Mouse (Mus musculus): ENCODE results near the gene Atp6ap1. TPM values are rescaled to one million over a fixed set of nuclear protein-coding genes. Genes with fewer than 3 reads are reported as not detected.

Gene Atp6ap1
- polyA plus RNA-seq (2015; fragmentation: Nextera tagmentation; extraction: Ambion mirVana) = 71.0 and 77.7 TPM in 2 replicates

GRCm38 (mm10) chrX:74296538-74297448 lies at the start of gene Atp6ap1:
Atp6ap1 (plus strand) TSS chrX:74297097.

DNA sequence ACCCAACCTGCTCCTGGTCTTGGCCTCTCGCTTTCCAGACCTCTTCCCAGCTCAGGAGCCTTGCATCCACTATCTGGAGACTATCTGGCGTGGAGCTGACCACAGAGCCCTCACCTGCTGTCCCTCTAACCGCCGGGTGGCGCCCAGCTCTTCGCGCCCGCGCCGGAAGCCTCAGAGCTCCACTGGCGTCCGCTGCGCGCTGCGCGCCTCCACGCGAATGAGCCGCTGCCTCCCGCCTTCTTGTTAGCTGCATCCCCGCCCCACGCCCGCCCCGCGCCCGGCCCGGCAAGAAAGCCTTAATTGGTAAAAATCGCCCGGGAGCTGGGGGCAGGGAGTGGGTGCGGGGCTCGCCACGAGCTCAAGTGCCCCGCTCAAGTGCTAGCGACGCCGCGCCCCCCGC lies 47.3 kb upstream of the Atp6ap1 start, which contains the start of gene Flna:
Gene Flna, minus strand, starts transcription at position 206 of the 400 bp plus-strand sequence.

DNA sequence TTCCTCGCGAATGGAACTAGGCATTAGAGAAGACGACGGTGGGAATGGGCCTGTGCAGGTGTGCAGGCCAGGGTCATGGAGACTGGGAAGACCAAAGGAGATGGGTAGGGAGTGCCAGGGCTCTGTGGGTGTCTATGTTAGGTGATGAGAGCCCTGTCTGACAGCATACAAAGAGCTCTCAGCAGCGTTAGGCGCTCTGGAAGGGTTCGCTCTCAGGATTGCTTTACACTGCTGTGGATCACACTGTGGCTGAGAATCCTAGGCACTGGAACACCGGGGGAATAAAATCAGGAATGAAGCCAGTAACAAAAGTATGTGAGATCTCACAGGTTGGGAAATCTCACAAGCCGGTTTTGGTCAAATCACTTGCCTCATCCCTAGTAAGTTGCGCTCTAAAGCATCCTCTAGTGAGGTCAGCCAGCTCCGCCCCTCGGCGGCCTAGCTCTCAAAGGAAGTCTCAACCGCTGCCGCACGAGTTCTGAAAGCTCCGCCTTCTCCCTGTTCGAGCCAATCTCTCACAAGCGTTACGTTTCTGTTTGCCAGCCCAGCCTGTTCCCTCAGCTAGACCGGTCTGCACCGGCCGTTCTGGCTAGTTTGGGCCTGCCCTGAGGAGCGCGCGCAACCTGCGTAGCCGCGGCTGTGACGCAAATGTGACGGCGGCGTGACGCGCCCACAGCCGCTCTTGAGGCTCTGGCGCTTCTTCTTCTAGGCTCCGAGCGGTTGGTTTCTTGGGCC lies 42.6 kb upstream of the Atp6ap1 start, which contains the start of gene Emd:
Gene Emd, plus strand, starts transcription at position 535 of the 735 bp plus-strand sequence.

DNA sequence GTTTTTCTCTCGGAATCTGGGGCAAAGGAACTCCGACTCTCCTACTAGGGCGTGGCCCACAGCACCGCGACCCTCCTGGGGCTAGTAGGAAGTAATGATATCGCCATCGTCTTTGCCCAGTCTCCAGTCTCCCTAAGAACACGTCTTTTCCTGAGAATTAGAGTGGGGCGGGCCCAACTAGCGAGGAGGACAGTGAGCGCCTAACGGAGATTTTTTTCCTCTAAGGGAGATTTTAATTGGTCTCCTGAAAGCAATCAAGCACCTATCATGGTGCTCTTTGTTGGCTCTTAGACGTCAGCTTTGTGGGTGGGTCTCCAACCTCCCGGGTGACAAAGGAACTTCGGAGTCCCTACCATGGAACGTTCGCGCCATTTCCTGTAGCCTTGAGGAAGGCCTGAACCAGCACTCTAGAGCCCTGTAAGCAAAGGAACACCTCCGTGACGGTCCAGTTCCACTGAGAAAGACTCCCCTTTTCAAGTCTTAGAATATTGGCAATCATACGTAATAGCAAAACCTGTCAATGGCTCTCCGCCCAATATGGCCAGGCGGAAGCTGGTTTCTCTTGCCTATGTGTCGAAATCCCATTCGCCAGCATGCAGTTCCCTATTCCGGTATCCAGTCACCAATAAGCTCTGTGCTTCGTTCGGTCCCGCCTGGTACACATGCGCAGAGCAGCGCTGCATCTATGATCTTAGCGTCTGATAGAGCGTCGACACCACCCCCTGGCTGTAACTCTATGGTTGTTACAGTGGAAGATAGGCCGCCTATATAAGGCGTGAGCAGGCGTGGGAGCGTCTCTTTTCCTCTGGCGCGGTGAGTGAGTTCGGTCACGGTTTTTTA lies 26.6 kb upstream of the Atp6ap1 start, which contains the start of gene Rpl10:
Gene Rpl10, plus strand, starts transcription at position 751 of the 840 bp plus-strand sequence.

DNA sequence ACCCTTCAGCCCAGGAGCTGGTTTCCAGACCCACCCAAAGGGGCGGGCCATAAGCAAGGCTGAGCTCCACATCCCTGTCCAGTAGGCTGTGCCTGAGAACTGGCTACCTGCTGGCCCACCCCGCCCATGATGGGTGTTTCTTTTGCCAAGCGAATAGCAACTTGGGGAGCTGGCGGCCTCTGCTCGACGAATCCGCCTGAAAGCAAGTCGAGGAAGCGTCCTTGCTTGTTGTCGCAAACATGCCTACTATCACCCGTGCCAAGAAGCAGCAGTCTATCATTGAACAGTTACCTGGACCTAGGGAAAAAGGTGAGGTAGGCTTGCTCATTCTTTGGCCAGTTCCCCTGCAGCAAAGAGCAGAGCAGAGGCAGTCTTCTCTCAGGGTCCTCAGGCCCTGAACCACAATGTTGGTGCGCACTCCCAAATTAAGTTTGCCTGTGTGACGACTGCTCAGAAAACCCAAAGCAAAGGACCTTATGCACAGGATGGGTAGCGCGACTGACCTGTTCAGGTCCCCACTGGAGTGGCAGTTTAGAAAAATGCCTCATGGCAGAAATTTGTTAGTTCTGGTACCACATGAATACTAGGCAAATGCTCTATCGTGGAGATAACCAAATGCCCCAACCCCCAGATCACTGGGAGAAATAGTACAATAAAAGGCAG lies 15.0 kb upstream of the Atp6ap1 start, which contains the start of the genes Taz and Dnase1l1:
Gene Taz, plus strand, starts transcription at position 181 of the 663 bp plus-strand sequence.
Gene Dnase1l1, minus strand, starts transcription at position 606 of the 663 bp plus-strand sequence.

DNA sequence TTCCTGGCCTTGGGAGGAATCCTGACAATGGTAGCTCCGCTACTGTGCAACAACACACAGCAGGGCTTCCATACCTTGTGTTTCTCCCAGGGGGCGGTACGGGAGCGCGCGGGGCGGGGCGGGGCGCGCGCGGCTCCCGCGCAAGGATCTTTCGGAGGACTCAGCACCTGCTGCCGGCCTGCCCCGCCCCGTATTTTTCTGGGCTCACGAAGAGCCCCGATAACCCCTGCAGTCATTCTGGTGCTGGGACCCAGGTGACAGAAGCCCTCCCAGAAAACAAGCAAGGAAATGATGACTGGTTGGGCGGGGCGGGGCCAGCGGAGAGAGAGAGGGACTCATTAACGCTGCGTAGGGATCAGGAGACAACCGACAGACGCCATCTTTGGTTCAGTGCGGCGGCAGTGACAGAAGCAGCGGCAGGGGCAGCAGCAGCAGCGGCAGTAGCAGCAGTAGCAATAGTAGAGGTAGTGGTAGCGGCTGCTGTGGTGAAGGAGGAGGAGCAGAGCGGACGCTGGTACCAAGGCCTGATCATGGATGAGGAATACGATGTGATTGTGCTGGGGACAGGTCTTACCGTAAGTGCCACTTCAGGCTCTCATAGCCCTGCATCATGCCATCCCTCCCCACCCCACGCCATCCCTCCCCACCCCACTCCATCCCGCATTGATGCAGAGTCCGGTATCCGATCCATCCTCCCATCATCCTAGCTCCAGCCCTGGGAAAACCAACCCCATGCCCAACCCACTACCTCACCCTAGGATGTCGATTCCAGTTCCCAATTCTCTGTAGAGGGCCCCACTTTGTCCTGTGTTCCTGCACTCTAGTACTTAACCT lies 8.2 kb downstream of the Atp6ap1 start, which contains the start of gene Gdi1:
Gene Gdi1, plus strand, starts transcription at position 132 of the 834 bp plus-strand sequence.

DNA sequence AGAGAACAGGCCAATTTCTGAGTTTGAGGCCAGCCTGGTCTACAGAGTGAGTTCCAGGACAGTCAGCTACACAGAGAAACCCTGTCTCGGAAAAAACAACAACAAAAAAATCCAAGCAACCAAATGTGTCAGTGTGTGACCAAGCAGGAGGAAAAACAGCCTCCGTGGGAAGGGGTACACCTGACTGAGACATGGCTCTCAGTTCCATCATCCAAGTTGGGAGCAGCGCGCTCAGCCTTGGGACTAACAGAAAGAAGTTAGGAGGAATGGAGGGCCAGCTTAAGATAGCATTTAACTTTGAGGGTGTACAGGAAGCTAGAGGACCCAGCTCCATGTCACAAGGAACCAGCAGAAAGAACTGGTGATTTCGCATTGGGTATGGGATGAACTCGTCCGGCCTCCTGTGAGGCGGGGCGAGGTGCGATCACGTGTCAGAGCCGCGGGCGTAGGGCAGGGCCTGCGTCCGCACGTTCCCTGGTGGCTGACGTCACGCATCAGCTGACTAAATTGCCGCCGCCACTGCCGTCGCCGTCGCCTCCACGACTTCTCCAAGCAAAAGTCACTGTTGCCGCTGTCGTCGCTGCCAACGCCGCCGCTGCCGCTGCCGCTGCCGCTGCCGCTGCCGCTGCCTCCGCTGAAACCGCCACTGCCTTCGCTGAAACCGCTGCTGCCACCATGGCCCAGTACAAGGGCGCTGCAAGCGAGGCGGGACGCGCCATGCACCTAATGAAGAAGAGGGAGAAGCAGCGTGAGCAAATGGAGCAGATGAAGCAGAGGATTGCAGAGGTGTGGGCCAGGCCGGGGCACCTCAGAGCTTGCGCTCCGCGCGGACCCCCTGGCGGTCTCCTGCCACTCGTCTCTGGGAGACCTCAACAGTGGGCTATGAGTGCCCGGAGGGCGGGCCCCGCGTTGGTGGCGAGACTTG lies 15.9 kb downstream of the Atp6ap1 start, which contains the start of gene Fam50a:
Gene Fam50a, plus strand, starts transcription at position 494 of the 925 bp plus-strand sequence.

GRCm38 (mm10) chrX:74328725-74329161 lies 31.8 kb downstream of the Atp6ap1 start, which contains the start of gene Plxna3:
Plxna3 (plus strand) TSS chrX:74329066.

DNA sequence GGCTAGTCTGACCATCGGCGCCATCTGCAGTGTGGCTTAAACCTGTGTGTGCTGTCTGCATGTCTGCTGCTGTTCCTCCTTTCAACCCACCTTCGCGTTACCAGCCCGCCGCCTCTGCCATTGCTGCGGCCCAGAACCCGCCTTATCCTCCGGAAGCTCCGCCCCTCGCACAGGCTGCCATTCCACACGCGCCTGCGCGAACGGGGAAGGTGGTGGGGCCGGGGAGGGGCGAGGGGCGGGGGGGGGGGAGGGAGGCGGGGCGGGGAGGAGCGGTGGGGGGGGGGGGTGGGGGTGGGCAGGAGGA lies 56.5 kb downstream of the Atp6ap1 start, which contains the start of gene Lage3:
Gene Lage3, minus strand, starts transcription at position 152 of the 304 bp plus-strand sequence.

Small RNA genes within 50 kb of the gene (microRNA-seq; reads per million reads assigned to microRNA genes)
- gene Mir7091 = 1.1 to 1.3 reads per million in 2 experiments
- gene Mir7092 = 0 to 0.42 reads per million in 2 experiments

Other genes starting within 250 kb of the Atp6ap1 start
- gene Opn1mw, start 169.6 kb upstream of the Atp6ap1 start, polyA plus RNA-seq (2015; fragmentation: Nextera tagmentation; extraction: Ambion mirVana) = 0.79 TPM in 1 of 2 replicates, not detected in the other
- gene Mecp2, start 161.7 kb upstream of the Atp6ap1 start, polyA plus RNA-seq (2015; fragmentation: Nextera tagmentation; extraction: Ambion mirVana) = 14.6 and 14.9 TPM in 2 replicates
- not detected in 2 replicates for gene Tex28, start 129.3 kb upstream of the Atp6ap1 start, polyA plus RNA-seq (2015; fragmentation: Nextera tagmentation; extraction: Ambion mirVana)
- gene Tktl1, start 119.8 kb upstream of the Atp6ap1 start, polyA plus RNA-seq (2015; fragmentation: Nextera tagmentation; extraction: Ambion mirVana) = not detected in 2 replicates
- 55.4 and 60.8 TPM in 2 replicates for gene Flna, start 47.3 kb upstream of the Atp6ap1 start, polyA plus RNA-seq (2015; fragmentation: Nextera tagmentation; extraction: Ambion mirVana)
- gene Emd, start 42.4 kb upstream of the Atp6ap1 start, polyA plus RNA-seq (2015; fragmentation: Nextera tagmentation; extraction: Ambion mirVana) = 8.9 and 9.7 TPM in 2 replicates
- gene Rpl10, start 26.3 kb upstream of the Atp6ap1 start, polyA plus RNA-seq (2015; fragmentation: Nextera tagmentation; extraction: Ambion mirVana) = 431 and 454 TPM in 2 replicates
- 67.0 and 73.2 TPM in 2 replicates for gene Taz, start 15.2 kb upstream of the Atp6ap1 start, polyA plus RNA-seq (2015; fragmentation: Nextera tagmentation; extraction: Ambion mirVana)
- 46.5 and 53.2 TPM in 2 replicates for gene Dnase1l1, start 14.8 kb upstream of the Atp6ap1 start, polyA plus RNA-seq (2015; fragmentation: Nextera tagmentation; extraction: Ambion mirVana)
- gene Gdi1, start 7.9 kb downstream of the Atp6ap1 start, polyA plus RNA-seq (2015; fragmentation: Nextera tagmentation; extraction: Ambion mirVana) = 65.1 and 70.0 TPM in 2 replicates
- gene Fam50a, start 15.9 kb downstream of the Atp6ap1 start, polyA plus RNA-seq (2015; fragmentation: Nextera tagmentation; extraction: Ambion mirVana) = 36.6 and 42.8 TPM in 2 replicates
- gene Plxna3, start 32.0 kb downstream of the Atp6ap1 start, polyA plus RNA-seq (2015; fragmentation: Nextera tagmentation; extraction: Ambion mirVana) = 1.9 and 2.5 TPM in 2 replicates
- 63.8 and 71.3 TPM in 2 replicates for gene Lage3, start 56.5 kb downstream of the Atp6ap1 start, polyA plus RNA-seq (2015; fragmentation: Nextera tagmentation; extraction: Ambion mirVana)
- gene Ubl4a, start 76.1 kb downstream of the Atp6ap1 start, polyA plus RNA-seq (2015; fragmentation: Nextera tagmentation; extraction: Ambion mirVana) = 53.7 and 55.0 TPM in 2 replicates
- 8.3 and 8.4 TPM in 2 replicates for gene Slc10a3, start 76.3 kb downstream of the Atp6ap1 start, polyA plus RNA-seq (2015; fragmentation: Nextera tagmentation; extraction: Ambion mirVana)
- gene Fam3a, start 96.2 kb downstream of the Atp6ap1 start, polyA plus RNA-seq (2015; fragmentation: Nextera tagmentation; extraction: Ambion mirVana) = 23.3 and 28.6 TPM in 2 replicates
- gene Ikbkg, start 96.2 kb downstream of the Atp6ap1 start, polyA plus RNA-seq (2015; fragmentation: Nextera tagmentation; extraction: Ambion mirVana) = 14.9 and 15.4 TPM in 2 replicates
- 8.1 and 17.5 TPM in 2 replicates for gene G6pdx, start 132.1 kb downstream of the Atp6ap1 start, polyA plus RNA-seq (2015; fragmentation: Nextera tagmentation; extraction: Ambion mirVana)
- 0.33 TPM in 1 of 2 replicates, not detected in the other for gene Gm6880, start 184.3 kb downstream of the Atp6ap1 start, polyA plus RNA-seq (2015; fragmentation: Nextera tagmentation; extraction: Ambion mirVana)